Comparison of ENCODE assay signal across 23 mouse cellular contexts in genomic region chr2:181658528-181658927, GRCm38 (mm10). TPM values are rescaled to one million over a fixed set of nuclear protein-coding genes. Genes with fewer than 3 reads are reported as not detected.
DNase-seq lines count a peak whose midpoint lies in the region; ATAC-seq and TF ChIP-seq lines count a peak whose summit lies in the region.
"Had no signal": no experiment of that assay in that cellular context is flagged by ENCODE, and none has a peak within 500 bp of the region (broad histone marks: within the 10 kb centered on the region; RNA-seq: fewer than 3 reads in every experiment).

No protein-coding gene starts in this region.

- peaks cover 35% of the 10 kb centered on the region for H3K36me3 ChIP-seq in kidney, embryonic 15.5 days
- H3K36me3 ChIP-seq in E14TG2a.4 (ENCODE audit: insufficient read depth, low read length), result peaks cover 37% of the 10 kb centered on the region

- peak; percentile 90 for DNase-seq in heart, adult 11 months
- DNase-seq in heart, postnatal 25 days (ENCODE audit: low spot score), result no peak
- DNase-seq in kidney, adult 11 months, result no peak
- DNase-seq: cerebellum, adult 11 months; cerebellum, adult 8-10 months had no signal

- H3K4me2 ChIP-seq in kidney, embryonic 15.5 days, result no peak overlapping the region
- H3K4me2 ChIP-seq: embryonic facial prominence, embryonic 13.5 days; forebrain, embryonic 13.5 days; heart, embryonic 11.5 days had no signal

- intact Hi-C loops in heart, postnatal 25 days (cut with DNase I), result no loop called here

- no peaks in the 10 kb centered on the region for H3K9me3 ChIP-seq in kidney, embryonic 15.5 days (replicated peaks)
- H3K9me3 ChIP-seq in E14TG2a.4 (ENCODE audit: low read length), result no peaks in the 10 kb centered on the region
- H3K9me3 ChIP-seq: embryonic facial prominence, embryonic 13.5 days; forebrain, embryonic 13.5 days; G1E; heart, embryonic 15.5 days; hindbrain, embryonic 13.5 days had no signal

- no peaks in the 10 kb centered on the region for H3K27me3 ChIP-seq in kidney, embryonic 15.5 days
- no peaks in the 10 kb centered on the region for H3K27me3 ChIP-seq in E14TG2a.4 (ENCODE audit: insufficient read depth, low read length)
- H3K27me3 ChIP-seq: embryonic facial prominence, embryonic 13.5 days; forebrain, embryonic 13.5 days; heart, embryonic 15.5 days; hindbrain, embryonic 13.5 days had no signal

- H3K9ac ChIP-seq in kidney, embryonic 15.5 days, result no peak overlapping the region
- H3K9ac ChIP-seq: embryonic facial prominence, embryonic 13.5 days; forebrain, embryonic 13.5 days; forebrain, postnatal 0 days; heart, embryonic 15.5 days; hindbrain, embryonic 13.5 days had no signal

- no peak overlapping the region for H3K4me3 ChIP-seq in kidney, embryonic 15.5 days (replicated peaks)
- H3K4me3 ChIP-seq in E14TG2a.4 (replicated peaks; ENCODE audit: low read length), result peak overlapping the region; percentile 63
- no peak overlapping the region for H3K4me3 ChIP-seq in brown adipose tissue, adult 24 weeks (ENCODE audit: insufficient read depth, low read depth, low read length)
- H3K4me3 ChIP-seq: embryonic facial prominence, embryonic 13.5 days; forebrain, embryonic 13.5 days; heart, embryonic 15.5 days; hindbrain, embryonic 13.5 days had no signal

- 0 out of 2 replicates have a peak overlapping the region, but pooled peaks have one; percentile 46 for H3K27ac ChIP-seq in kidney, embryonic 15.5 days
- H3K27ac ChIP-seq in brown adipose tissue, adult 24 weeks (replicated peaks; ENCODE audit: low read depth, low read length), result peak overlapping the region; percentile 36
- H3K27ac ChIP-seq: embryonic facial prominence, embryonic 13.5 days; forebrain, embryonic 13.5 days; hindbrain, embryonic 13.5 days; hindbrain, postnatal 0 days had no signal

- no peak for TF ChIP-seq CTCF in E14TG2a.4 (conservative IDR thresholded peaks at IDR 0.05; ENCODE audit: low read length)

- ATAC-seq in kidney, embryonic 15.5 days (replicated peaks; ENCODE audit: low FRiP score), result no peak
- no peak for ATAC-seq in erythroblast, adult 5-6 weeks (replicated peaks; ENCODE audit: low FRiP score, poor library complexity, severe bottlenecking)

- H3K4me1 ChIP-seq in kidney, embryonic 15.5 days, result peaks cover 20% of the 10 kb centered on the region
- peaks cover 56% of the 10 kb centered on the region for H3K4me1 ChIP-seq in E14TG2a.4 (replicated peaks; ENCODE audit: low read depth, low read length)
- peaks cover 16% of the 10 kb centered on the region for H3K4me1 ChIP-seq in brown adipose tissue, adult 24 weeks (ENCODE audit: control insufficient read depth, insufficient read depth, insufficient read length, low read length)
- H3K4me1 ChIP-seq: forebrain, embryonic 13.5 days had no signal

- WGBS in kidney, embryonic 15.5 days, result 89% methylated on average over 7 of the region's 7 CpGs

RNA-seq across cellular contexts. Expression of gene Gm29797, which starts 1.7 kb away (rescaled TPM):
- not detected for total RNA-seq in heart, postnatal 25 days (2021)
- polyA plus RNA-seq in kidney, embryonic 15.5 days (2015; fragmentation: Nextera tagmentation; extraction: Ambion mirVana), result 0.21 TPM in 1 of 2 replicates, not detected in the other
- not detected in 2 replicates for polyA plus RNA-seq in brown adipose tissue, adult 24 weeks (2012; ENCODE audit: insufficient read depth, insufficient read length, missing spikeins)
- total RNA-seq in erythroblast, adult 5-6 weeks (2015; ENCODE audit: low replicate concordance), result not detected in 2 replicates
- not detected in 2 replicates for total RNA-seq in erythroblast, adult 5-6 weeks (2017; ENCODE audit: low replicate concordance)
- total RNA-seq: forebrain, postnatal 0 days; G1E; gastrocnemius, adult 18-20 months; hematopoietic stem cell, adult 5-6 weeks; hindbrain, postnatal 0 days had no signal
- polyA plus RNA-seq: embryonic facial prominence, embryonic 13.5 days; forebrain, postnatal 0 days; gonadal fat pad, adult 2 months; heart, embryonic 11.5 days; heart, embryonic 15.5 days; hindbrain, embryonic 13.5 days; hindbrain, postnatal 0 days had no signal

RNA-seq across cellular contexts. Expression of gene Sox18, which starts 12.9 kb away (rescaled TPM):
- total RNA-seq in heart, postnatal 25 days (2021), result 10 to 100 TPM; 40.2 to 56.9 TPM
- 48.1 and 49.9 TPM in 2 replicates for polyA plus RNA-seq in kidney, embryonic 15.5 days (2015; fragmentation: Nextera tagmentation; extraction: Ambion mirVana)
- 12.8 and 22.2 TPM in 2 replicates for polyA plus RNA-seq in brown adipose tissue, adult 24 weeks (2012; ENCODE audit: insufficient read depth, insufficient read length, missing spikeins)
- not detected in 2 replicates for total RNA-seq in erythroblast, adult 5-6 weeks (2015; ENCODE audit: low replicate concordance)
- not detected in 2 replicates for total RNA-seq in erythroblast, adult 5-6 weeks (2017; ENCODE audit: low replicate concordance)
- total RNA-seq: hematopoietic stem cell, adult 5-6 weeks had no signal
- polyA plus RNA-seq: G1E had no signal

RNA-seq across cellular contexts. Expression of gene Tcea2, which starts 21.6 kb away (rescaled TPM):
- 1 to 10 TPM; 5.8 to 6.4 TPM for total RNA-seq in heart, postnatal 25 days (2021)
- 25.6 and 25.9 TPM in 2 replicates for polyA plus RNA-seq in kidney, embryonic 15.5 days (2015; fragmentation: Nextera tagmentation; extraction: Ambion mirVana)
- polyA plus RNA-seq in brown adipose tissue, adult 24 weeks (2012; ENCODE audit: insufficient read depth, insufficient read length, missing spikeins), result 3.2 and 3.4 TPM in 2 replicates
- total RNA-seq in erythroblast, adult 5-6 weeks (2015; ENCODE audit: low replicate concordance), result not detected in 2 replicates
- total RNA-seq in erythroblast, adult 5-6 weeks (2017; ENCODE audit: low replicate concordance), result not detected in 2 replicates

RNA-seq across cellular contexts. Expression of gene Rgs19, which starts 35.2 kb away (rescaled TPM):
- total RNA-seq in heart, postnatal 25 days (2021), result 1 to 10 TPM; 5.8 to 7.7 TPM
- 56.6 and 61.7 TPM in 2 replicates for polyA plus RNA-seq in kidney, embryonic 15.5 days (2015; fragmentation: Nextera tagmentation; extraction: Ambion mirVana)
- polyA plus RNA-seq in brown adipose tissue, adult 24 weeks (2012; ENCODE audit: insufficient read depth, insufficient read length, missing spikeins), result 27.0 and 27.9 TPM in 2 replicates
- total RNA-seq in erythroblast, adult 5-6 weeks (2015; ENCODE audit: low replicate concordance), result 127 and 130 TPM in 2 replicates
- total RNA-seq in erythroblast, adult 5-6 weeks (2017; ENCODE audit: low replicate concordance), result 29.4 and 41.5 TPM in 2 replicates

RNA-seq across cellular contexts. Expression of gene Lkaaear1, which starts 39.7 kb away (rescaled TPM):
- total RNA-seq in heart, postnatal 25 days (2021), result not detected
- polyA plus RNA-seq in kidney, embryonic 15.5 days (2015; fragmentation: Nextera tagmentation; extraction: Ambion mirVana), result 0.22 TPM in 1 of 2 replicates, not detected in the other
- polyA plus RNA-seq in brown adipose tissue, adult 24 weeks (2012; ENCODE audit: insufficient read depth, insufficient read length, missing spikeins), result not detected in 2 replicates
- not detected in 2 replicates for total RNA-seq in erythroblast, adult 5-6 weeks (2015; ENCODE audit: low replicate concordance)
- total RNA-seq in erythroblast, adult 5-6 weeks (2017; ENCODE audit: low replicate concordance), result not detected in 2 replicates
- total RNA-seq: adrenal gland, adult 8-10 months; adrenal gland, postnatal 36 days; forebrain, postnatal 0 days; G1E; gastrocnemius, adult 18-20 months; hematopoietic stem cell, adult 5-6 weeks; hindbrain, postnatal 0 days had no signal
- polyA plus RNA-seq: embryonic facial prominence, embryonic 13.5 days; forebrain, embryonic 13.5 days; forebrain, postnatal 0 days; G1E; heart, embryonic 11.5 days; heart, embryonic 15.5 days; hindbrain, embryonic 13.5 days; hindbrain, postnatal 0 days; intestine, embryonic 14.5 days had no signal

Comparison
In these comparisons a context has a peak if more than half of its experiments do, and no peak if none do; other contexts are left out.
1. RNA of gene Sox18, which starts 12.9 kb away (total RNA-seq): 40.2 to 56.9 TPM in heart, postnatal 25 days; not detected in erythroblast, adult 5-6 weeks; every median in the first group is over 10 times any median in the second.
2. RNA of gene Tcea2, which starts 21.6 kb away (total RNA-seq): 5.8 to 6.4 TPM in heart, postnatal 25 days; not detected in erythroblast, adult 5-6 weeks; every median in the first group is over 4 times any median in the second.